Mouse (Mus musculus) liver, postnatal 0 days (tissue): ENCODE data around the gene Bach2. TPM values are rescaled to one million over a fixed set of nuclear protein-coding genes. Genes with fewer than 3 reads are reported as not detected.

Experiments
- ATAC-seq: fragments of 200-750 bp; cut with Nextera tagmentation; 2 replicates; pipeline ENCODE4 v1.8.0; 2017; ENCODE audit warnings: mild to moderate bottlenecking, moderate library complexity
- DNase-seq: peaks from one replicate; pipeline ENCODE4 v3.0.0-alpha.2; 2016
- H3K27ac ChIP-seq: fragments of 300-500 bp; sonication (generic); 2 replicates; pipeline ENCODE4 v1.5.1; 2014; ENCODE audit warnings: antibody characterized with exemption, moderate library complexity, mild to moderate bottlenecking, low read depth
- H3K27me3 ChIP-seq: fragments of 300-500 bp; sonication (generic); 2 replicates; pipeline ENCODE4 v1.6.1; 2014; ENCODE audit warnings: low read length, control low read depth, mixed read lengths; ENCODE audit not compliant: insufficient read depth
- H3K36me3 ChIP-seq: fragments of 300-500 bp; sonication (generic); replicated peaks from 2 replicates; pipeline ENCODE4 v1.6.1; 2014; ENCODE audit warnings: mild to moderate bottlenecking, control low read depth, low read length, moderate library complexity, mixed read lengths; ENCODE audit not compliant: insufficient read depth
- H3K4me1 ChIP-seq: fragments of 300-500 bp; sonication (generic); 2 replicates; pipeline ENCODE4 v1.6.1; 2014; ENCODE audit warnings: antibody characterized with exemption, mild to moderate bottlenecking, control low read depth; ENCODE audit not compliant: insufficient read depth
- H3K4me2 ChIP-seq: fragments of 300-500 bp; sonication (generic); 2 replicates; pipeline ENCODE4 v1.6.1; 2014; ENCODE audit warnings: low read depth, mild to moderate bottlenecking, low read length, moderate library complexity, mixed read lengths
- H3K4me3 ChIP-seq: fragments of 300-500 bp; sonication (generic); 2 replicates; pipeline ENCODE4 v1.5.1; 2014; ENCODE audit warnings: low read depth, low read length
- H3K9ac ChIP-seq: fragments of 300-500 bp; sonication (generic); replicated peaks from 2 replicates; pipeline ENCODE4 v1.6.1; 2014; ENCODE audit warnings: mild to moderate bottlenecking, moderate library complexity
- H3K9me3 ChIP-seq: fragments of 300-500 bp; sonication (generic); 2 replicates; pipeline ENCODE4 v1.6.1; 2016; ENCODE audit warnings: mild to moderate bottlenecking, control low read depth, low read length, mixed read lengths
- CTCF ChIP-seq: sonication (generic); IDR thresholded peaks from 2 replicates; pipeline ENCODE4 v1.5.1; 2016; ENCODE audit warnings: antibody characterized with exemption, low read depth
- EP300 ChIP-seq: IDR thresholded peaks from 2 replicates; pipeline ENCODE4 v1.6.1; 2016; ENCODE audit warnings: antibody characterized with exemption, low read depth, mild to moderate bottlenecking
- WGBS: fragments of 180-500 bp; shearing (Covaris S2); extraction: QIAGEN DNeasy Blood & Tissue Kit; methylation state at CpG from one replicate; pipeline ENCODE4 v1.1.7; 2014; ENCODE audit not compliant: insufficient replicate concordance; 5-methylcytosine and 5-hydroxymethylcytosine counted together
- polyA plus RNA-seq: library from polyadenylated mRNA; unstranded; fragments of >200 nt; fragmentation: Nextera tagmentation; extraction: Ambion mirVana; gene quantifications from 2 replicates; pipeline ENCODE4 v1.2.1, GENCODE M21; 2015

Bach2 gene
- polyA plus RNA-seq, 1 experiment from 2014 or later = 4.3 TPM

GRCm38 (mm10) chr4:32555506-32555905 lies 316.9 kb downstream of the Bach2 start:
- no peaks in the 10 kb centered on the region for H3K27me3 ChIP-seq
- TF ChIP-seq EP300 (no peak), CTCF (no peak)
- H3K27ac ChIP-seq = no peak overlapping the region
- 71% methylated on average over 7 of the region's 7 CpGs for WGBS
- no peaks in the 10 kb centered on the region for H3K9me3 ChIP-seq
- no peaks in the 10 kb centered on the region for H3K4me1 ChIP-seq
- H3K4me2 ChIP-seq = no peak overlapping the region
- H3K9ac ChIP-seq = no peak overlapping the region
- no peaks in the 10 kb centered on the region for H3K36me3 ChIP-seq
- ATAC-seq (no peak), DNase-seq (no peak)
- H3K4me3 ChIP-seq = no peak overlapping the region

GRCm38 (mm10) chr4:32560246-32560645 lies 321.6 kb downstream of the Bach2 start:
- no peak for DNase-seq
- H3K27me3 ChIP-seq = no peaks in the 10 kb centered on the region
- peaks cover 11% of the 10 kb centered on the region for H3K36me3 ChIP-seq
- H3K27ac ChIP-seq = no peak overlapping the region
- TF ChIP-seq EP300 = no peak
- TF ChIP-seq CTCF = no peak
- no peak overlapping the region for H3K9ac ChIP-seq
- no peak overlapping the region for H3K4me2 ChIP-seq
- no peaks in the 10 kb centered on the region for H3K9me3 ChIP-seq
- no peak for ATAC-seq
- WGBS = 21% methylated on average over 6 of the region's 6 CpGs
- no peak overlapping the region for H3K4me3 ChIP-seq
- peaks cover 10% of the 10 kb centered on the region for H3K4me1 ChIP-seq

- TF ChIP-seq EP300 (no peak), CTCF (peak; percentile 46)
- ATAC-seq (peak; percentile 37; the same call in 1 of the 2 replicates), DNase-seq (no peak)
- Histone ChIP-seq H3K36me3 (peaks cover 11% of the 10 kb centered on the region), H3K4me1 (peaks cover 10% of the 10 kb centered on the region), H3K4me3 (no peak overlapping the region), H3K4me2 (no peak overlapping the region), H3K9ac (no peak overlapping the region), H3K27ac (peak overlapping the region; percentile 71), H3K9me3 (no peaks in the 10 kb centered on the region), H3K27me3 (no peaks in the 10 kb centered on the region)
- WGBS = 61% methylated on average over 8 of the region's 8 CpGs
These were observed 322.3 kb downstream of the Bach2 start for GRCm38 (mm10) chr4:32560724-32561554.

GRCm38 (mm10) chr4:32561555-32562095 lies 323.0 kb downstream of the Bach2 start:
- WGBS = 43% methylated on average over 12 of the region's 12 CpGs
- Histone ChIP-seq H3K27ac (peak overlapping the region; percentile 71), H3K27me3 (no peaks in the 10 kb centered on the region), H3K4me2 (no peak overlapping the region), H3K9me3 (no peaks in the 10 kb centered on the region), H3K9ac (no peak overlapping the region), H3K36me3 (peaks cover 11% of the 10 kb centered on the region), H3K4me1 (peaks cover 10% of the 10 kb centered on the region), H3K4me3 (no peak overlapping the region)
- DNase-seq = peak; percentile 57
- peak; percentile 66 for TF ChIP-seq CTCF
- no peak for TF ChIP-seq EP300
- ATAC-seq = peak; percentile 81

- peaks cover 10% of the 10 kb centered on the region for H3K4me1 ChIP-seq
- H3K36me3 ChIP-seq = peaks cover 11% of the 10 kb centered on the region
- ATAC-seq (no peak), DNase-seq (no peak)
- WGBS = 92% methylated on average over 35 of the region's 35 CpGs
- H3K27me3 ChIP-seq = no peaks in the 10 kb centered on the region
- no peak for TF ChIP-seq EP300
- no peak for TF ChIP-seq CTCF
- no peak overlapping the region for H3K4me2 ChIP-seq
- H3K27ac ChIP-seq = peak overlapping the region; percentile 22; the same call in 1 of the 2 replicates
- H3K9me3 ChIP-seq = no peaks in the 10 kb centered on the region
- H3K4me3 ChIP-seq = no peak overlapping the region
- H3K9ac ChIP-seq = no peak overlapping the region
These were observed 323.9 kb downstream of the Bach2 start for GRCm38 (mm10) chr4:32562319-32563115.

GRCm38 (mm10) chr4:32564416-32564815 lies 325.8 kb downstream of the Bach2 start:
- ATAC-seq = peak; percentile 39; the same call in 1 of the 2 replicates
- H3K4me2 ChIP-seq = no peak overlapping the region
- 68% methylated on average over 7 of the region's 7 CpGs for WGBS
- H3K27ac ChIP-seq = peak overlapping the region; percentile 40
- H3K36me3 ChIP-seq = peaks cover 11% of the 10 kb centered on the region
- H3K4me3 ChIP-seq = no peak overlapping the region
- H3K9me3 ChIP-seq = no peaks in the 10 kb centered on the region
- H3K27me3 ChIP-seq = no peaks in the 10 kb centered on the region
- H3K4me1 ChIP-seq = peaks cover 10% of the 10 kb centered on the region
- TF ChIP-seq CTCF = no peak
- TF ChIP-seq EP300 = no peak
- H3K9ac ChIP-seq = no peak overlapping the region
- no peak for DNase-seq
